Mouse (Mus musculus): ENCODE measurements at regions not wholly inside any gene's neighbourhood (a gene's known extent, or its start where the extent isn't known, plus 50 kb on each side); places are given as distances from the start of the nearest gene placed in this dataset.

DNA sequence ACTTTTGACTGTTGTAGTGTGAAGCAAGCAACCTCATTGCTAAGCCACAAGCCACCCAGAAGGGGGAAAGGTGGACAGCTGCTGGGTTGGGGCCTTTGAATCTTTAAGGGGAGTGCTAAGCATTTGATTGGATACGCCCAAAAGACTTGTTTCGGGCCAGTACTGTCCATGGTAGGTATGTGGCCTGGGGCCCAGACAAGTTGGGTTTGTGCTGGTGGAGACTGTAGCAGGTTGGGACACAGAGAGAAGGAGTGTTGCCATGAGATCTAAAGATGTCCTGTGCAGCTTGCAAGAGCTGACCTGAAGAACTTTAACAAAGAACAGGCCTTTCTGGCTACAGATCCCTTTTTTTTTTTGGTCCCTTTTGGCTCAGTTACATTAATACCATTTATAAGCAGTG is 176.9 kb downstream of the 1190002N15Rik start:
- WGBS = 85% methylated on average over 2 of the region's 2 CpGs
- Histone ChIP-seq H3K27me3 (ENCODE audit: insufficient read depth, low read length) (no peaks in the 10 kb centered on the region), H3K27ac (ENCODE audit: low read depth, low read length) (no peak overlapping the region), H3K4me3 (ENCODE audit: low read depth, low read length) (no peak overlapping the region), H3K9ac (replicated peaks; ENCODE audit: low read length, poor library complexity, severe bottlenecking) (no peak overlapping the region), H3K4me2 (ENCODE audit: low read depth, low read length, poor library complexity, severe bottlenecking) (no peak overlapping the region), H3K4me1 (ENCODE audit: insufficient read depth, low read length) (no peaks in the 10 kb centered on the region), H3K9me3 (ENCODE audit: low read length) (no peaks in the 10 kb centered on the region), H3K36me3 (ENCODE audit: insufficient read depth, low read length) (no peaks in the 10 kb centered on the region)
- TF ChIP-seq CTCF (IDR thresholded peaks at IDR 0.05) = no peak
- ATAC-seq (ENCODE audit: low FRiP score) = no peak
- DNase-seq (ENCODE audit: low spot score) = no peak

GRCm38 (mm10) chr9:94358150-94358549 is 179.7 kb downstream of the 1190002N15Rik start:
- DNase-seq (ENCODE audit: low spot score) (peak; percentile 33), ATAC-seq (ENCODE audit: low FRiP score) (no peak)
- Histone ChIP-seq H3K4me2 (ENCODE audit: low read depth, low read length, poor library complexity, severe bottlenecking) (no peak overlapping the region), H3K36me3 (ENCODE audit: insufficient read depth, low read length) (no peaks in the 10 kb centered on the region), H3K9ac (replicated peaks; ENCODE audit: low read length, poor library complexity, severe bottlenecking) (no peak overlapping the region), H3K27me3 (ENCODE audit: insufficient read depth, low read length) (no peaks in the 10 kb centered on the region), H3K4me3 (ENCODE audit: low read depth, low read length) (no peak overlapping the region), H3K4me1 (ENCODE audit: insufficient read depth, low read length) (no peaks in the 10 kb centered on the region), H3K9me3 (ENCODE audit: low read length) (no peaks in the 10 kb centered on the region), H3K27ac (ENCODE audit: low read depth, low read length) (no peak overlapping the region)
- TF ChIP-seq CTCF (IDR thresholded peaks at IDR 0.05) = no peak
- 80% methylated on average over 2 of the region's 2 CpGs for WGBS

DNA sequence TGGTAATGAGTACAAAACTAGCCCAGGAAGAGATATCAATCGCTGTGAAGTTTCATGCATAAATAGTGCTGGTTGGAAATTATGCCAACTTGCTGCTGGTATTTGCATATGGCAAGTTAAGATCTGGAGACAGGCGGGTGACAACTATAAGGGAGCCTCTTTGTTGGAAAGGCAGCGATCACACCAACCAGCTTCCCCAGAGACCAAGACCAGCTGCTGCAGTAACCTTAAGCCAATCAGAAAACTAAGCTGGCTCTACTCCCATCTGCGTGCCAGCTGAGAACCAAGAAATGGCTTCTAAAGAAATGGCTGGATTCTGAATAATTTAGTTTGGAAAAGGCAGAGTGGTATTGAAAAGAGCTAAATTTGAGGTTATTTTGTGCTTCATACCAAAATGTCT is 195.9 kb downstream of the 1190002N15Rik start:
- H3K9ac ChIP-seq (replicated peaks; ENCODE audit: low read length, poor library complexity, severe bottlenecking) = no peak overlapping the region
- no peaks in the 10 kb centered on the region for H3K27me3 ChIP-seq (ENCODE audit: insufficient read depth, low read length)
- H3K9me3 ChIP-seq (ENCODE audit: low read length) = no peaks in the 10 kb centered on the region
- H3K4me2 ChIP-seq (ENCODE audit: low read depth, low read length, poor library complexity, severe bottlenecking) = no peak overlapping the region
- WGBS = 37% methylated on average over 4 of the region's 4 CpGs
- H3K36me3 ChIP-seq (ENCODE audit: insufficient read depth, low read length) = no peaks in the 10 kb centered on the region
- no peak overlapping the region for H3K27ac ChIP-seq (ENCODE audit: low read depth, low read length)
- no peak for ATAC-seq (ENCODE audit: low FRiP score)
- H3K4me1 ChIP-seq (ENCODE audit: insufficient read depth, low read length) = no peaks in the 10 kb centered on the region
- peak; percentile 70 for DNase-seq (ENCODE audit: low spot score)
- no peak for TF ChIP-seq CTCF (IDR thresholded peaks at IDR 0.05)
- H3K4me3 ChIP-seq (ENCODE audit: low read depth, low read length) = no peak overlapping the region

GRCm38 (mm10) chr9:94341531-94341930 is 196.3 kb downstream of the 1190002N15Rik start:
- 94% methylated on average over 2 of the region's 2 CpGs for WGBS
- Histone ChIP-seq H3K9me3 (ENCODE audit: low read length) (no peaks in the 10 kb centered on the region), H3K4me3 (ENCODE audit: low read depth, low read length) (no peak overlapping the region), H3K27ac (ENCODE audit: low read depth, low read length) (no peak overlapping the region), H3K9ac (replicated peaks; ENCODE audit: low read length, poor library complexity, severe bottlenecking) (no peak overlapping the region), H3K27me3 (ENCODE audit: insufficient read depth, low read length) (no peaks in the 10 kb centered on the region), H3K4me1 (ENCODE audit: insufficient read depth, low read length) (no peaks in the 10 kb centered on the region), H3K4me2 (ENCODE audit: low read depth, low read length, poor library complexity, severe bottlenecking) (no peak overlapping the region), H3K36me3 (ENCODE audit: insufficient read depth, low read length) (no peaks in the 10 kb centered on the region)
- DNase-seq (ENCODE audit: low spot score) = no peak
- TF ChIP-seq CTCF (IDR thresholded peaks at IDR 0.05) = no peak
- no peak for ATAC-seq (ENCODE audit: low FRiP score)

GRCm38 (mm10) chr9:94333450-94333849 is 204.4 kb downstream of the 1190002N15Rik start:
- Histone ChIP-seq H3K4me1 (ENCODE audit: insufficient read depth, low read length) (no peaks in the 10 kb centered on the region), H3K27ac (ENCODE audit: low read depth, low read length) (no peak overlapping the region), H3K36me3 (ENCODE audit: insufficient read depth, low read length) (no peaks in the 10 kb centered on the region), H3K4me3 (ENCODE audit: low read depth, low read length) (no peak overlapping the region), H3K9me3 (ENCODE audit: low read length) (no peaks in the 10 kb centered on the region), H3K4me2 (ENCODE audit: low read depth, low read length, poor library complexity, severe bottlenecking) (no peak overlapping the region), H3K27me3 (ENCODE audit: insufficient read depth, low read length) (no peaks in the 10 kb centered on the region), H3K9ac (replicated peaks; ENCODE audit: low read length, poor library complexity, severe bottlenecking) (no peak overlapping the region)
- no peak for TF ChIP-seq CTCF (IDR thresholded peaks at IDR 0.05)
- WGBS = 89% methylated on average over 5 of the region's 5 CpGs
- DNase-seq (ENCODE audit: low spot score) = no peak
- no peak for ATAC-seq (ENCODE audit: low FRiP score)

GRCm38 (mm10) chr9:94323011-94323410 is 214.9 kb downstream of the 1190002N15Rik start:
- Histone ChIP-seq H3K36me3 (ENCODE audit: insufficient read depth, low read length) (no peaks in the 10 kb centered on the region), H3K4me3 (ENCODE audit: low read depth, low read length) (no peak overlapping the region), H3K27ac (ENCODE audit: low read depth, low read length) (no peak overlapping the region), H3K4me2 (ENCODE audit: low read depth, low read length, poor library complexity, severe bottlenecking) (no peak overlapping the region), H3K27me3 (ENCODE audit: insufficient read depth, low read length) (no peaks in the 10 kb centered on the region), H3K9ac (replicated peaks; ENCODE audit: low read length, poor library complexity, severe bottlenecking) (no peak overlapping the region), H3K9me3 (ENCODE audit: low read length) (no peaks in the 10 kb centered on the region), H3K4me1 (ENCODE audit: insufficient read depth, low read length) (no peaks in the 10 kb centered on the region)
- DNase-seq (ENCODE audit: low spot score) (no peak), ATAC-seq (ENCODE audit: low FRiP score) (no peak)
- WGBS = 87% methylated on average over 3 of the region's 3 CpGs
- no peak for TF ChIP-seq CTCF (IDR thresholded peaks at IDR 0.05)

Measured in midbrain, postnatal 0 days (tissue).